ENCODE assay signal across 38 mouse cellular contexts in the genomic region with DNA sequence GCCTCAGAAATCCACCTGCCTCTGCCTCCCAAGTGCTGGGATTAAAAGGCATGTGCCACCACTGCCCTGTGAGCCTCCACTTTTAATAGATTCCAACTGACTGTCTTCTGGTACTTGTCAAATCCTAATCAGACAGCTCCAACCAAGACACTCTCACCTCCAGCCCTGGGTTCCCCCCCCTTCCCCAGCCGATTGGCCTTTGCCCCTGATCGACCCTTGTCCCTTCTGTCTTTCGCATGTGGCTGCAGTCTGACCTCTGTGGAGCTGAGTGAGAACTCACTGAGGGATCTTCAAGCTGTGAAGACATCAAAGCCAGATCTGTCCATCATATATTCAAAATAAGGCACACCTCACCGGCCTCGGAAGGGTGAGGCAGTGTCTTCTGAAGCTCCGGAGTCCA. TPM values are rescaled to one million over a fixed set of nuclear protein-coding genes. Genes with fewer than 3 reads are reported as not detected.
"Had no signal": no experiment of that assay in that cellular context is flagged by ENCODE, and none has a peak within 500 bp of the region (broad histone marks: within the 10 kb centered on the region; RNA-seq: fewer than 3 reads in every experiment).

No protein-coding gene starts in this region.

- H3K9ac ChIP-seq: embryonic facial prominence, embryonic 12.5 days; embryonic facial prominence, embryonic 13.5 days; embryonic facial prominence, embryonic 15.5 days; forebrain, embryonic 12.5 days; forebrain, embryonic 13.5 days; forebrain, embryonic 15.5 days; forebrain, postnatal 0 days had no signal

- DNase-seq: cerebellum, adult 18-20 months; cerebellum, adult 2 months; cerebellum, adult 8-10 months; cerebellum, adult 9-10 months; cerebellum, adult 9-11 months; cerebellum, postnatal 10 days; cerebellum, postnatal 14 days; cerebellum, postnatal 25 days; cerebellum, postnatal 36 days; embryo, embryonic 11 days; forebrain, postnatal 0 days; gastrocnemius, adult 2 months; gastrocnemius, postnatal 10 days; gastrocnemius, postnatal 14 days; gastrocnemius, postnatal 25 days; gastrocnemius, postnatal 36 days; heart, adult 11 months had no signal

- H3K36me3 ChIP-seq: embryonic facial prominence, embryonic 10.5 days; embryonic facial prominence, embryonic 12.5 days; embryonic facial prominence, embryonic 13.5 days; embryonic facial prominence, embryonic 15.5 days; forebrain, embryonic 10.5 days; forebrain, embryonic 12.5 days; forebrain, embryonic 15.5 days had no signal

- H3K4me3 ChIP-seq: embryonic facial prominence, embryonic 10.5 days; embryonic facial prominence, embryonic 12.5 days; embryonic facial prominence, embryonic 13.5 days; embryonic facial prominence, embryonic 15.5 days; erythroblast, embryonic 14.5 days; forebrain, embryonic 10.5 days; forebrain, embryonic 12.5 days; forebrain, embryonic 13.5 days; forebrain, embryonic 15.5 days; gastrocnemius, adult 2 months had no signal

- H3K9me3 ChIP-seq: embryonic facial prominence, embryonic 10.5 days; embryonic facial prominence, embryonic 12.5 days; embryonic facial prominence, embryonic 13.5 days; embryonic facial prominence, embryonic 15.5 days; forebrain, embryonic 10.5 days; forebrain, embryonic 12.5 days; forebrain, embryonic 13.5 days; forebrain, embryonic 15.5 days had no signal

- H3K4me2 ChIP-seq: embryonic facial prominence, embryonic 12.5 days; embryonic facial prominence, embryonic 13.5 days; embryonic facial prominence, embryonic 15.5 days; forebrain, embryonic 12.5 days; forebrain, embryonic 13.5 days; forebrain, embryonic 15.5 days had no signal

- ATAC-seq: forebrain, embryonic 13.5 days; forebrain, embryonic 14.5 days; forebrain, embryonic 15.5 days; forebrain, embryonic 16.5 days; forebrain, postnatal 0 days had no signal

- H3K27ac ChIP-seq: embryonic facial prominence, embryonic 10.5 days; embryonic facial prominence, embryonic 12.5 days; embryonic facial prominence, embryonic 13.5 days; embryonic facial prominence, embryonic 15.5 days; forebrain, embryonic 10.5 days; forebrain, embryonic 12.5 days; forebrain, embryonic 13.5 days; forebrain, embryonic 15.5 days; gastrocnemius, adult 2 months had no signal

RNA-seq across cellular contexts. Expression of a gene that starts 6.5 kb away (rescaled TPM):
- total RNA-seq: gastrocnemius, adult 18-20 months; gastrocnemius, adult 2 months; gastrocnemius, postnatal 10 days; gastrocnemius, postnatal 14 days; gastrocnemius, postnatal 25 days; gastrocnemius, postnatal 36 days; granulocyte monocyte progenitor cell, adult 5-6 weeks had no signal
- polyA plus RNA-seq: embryonic facial prominence, embryonic 11.5 days; erythroblast, embryonic 14.5 days had no signal

RNA-seq across cellular contexts. Expression of a gene that starts 22.9 kb away (rescaled TPM):
- total RNA-seq: common myeloid progenitor, adult 5-6 weeks; gastrocnemius, adult 18-20 months; gastrocnemius, postnatal 14 days; granulocyte monocyte progenitor cell, adult 5-6 weeks had no signal
- polyA plus RNA-seq: cerebellum, adult 2 months; cortical plate, adult 2 months; erythroblast, embryonic 14.5 days; forebrain, embryonic 11.5 days; forebrain, embryonic 14.5 days; frontal cortex, adult 2 months had no signal

RNA-seq across cellular contexts. Expression of a gene that starts 26.9 kb away (rescaled TPM):
- total RNA-seq: common myeloid progenitor, adult 5-6 weeks; forebrain, postnatal 0 days; granulocyte monocyte progenitor cell, adult 5-6 weeks had no signal
- polyA plus RNA-seq: embryonic facial prominence, embryonic 10.5 days; embryonic facial prominence, embryonic 11.5 days; erythroblast, embryonic 14.5 days; forebrain, embryonic 10.5 days; forebrain, embryonic 11.5 days; forebrain, embryonic 12.5 days; forebrain, embryonic 13.5 days; forebrain, embryonic 14.5 days; forebrain, embryonic 15.5 days; forebrain, embryonic 16.5 days; forebrain, postnatal 0 days had no signal

RNA-seq across cellular contexts. Expression of a gene that starts 28.6 kb away (rescaled TPM):
- total RNA-seq: forebrain, postnatal 0 days; gastrocnemius, adult 18-20 months; gastrocnemius, adult 2 months; gastrocnemius, adult 8-10 months; gastrocnemius, postnatal 10 days; gastrocnemius, postnatal 14 days; gastrocnemius, postnatal 25 days; gastrocnemius, postnatal 36 days; gastrocnemius, postnatal 4 days; granulocyte monocyte progenitor cell, adult 5-6 weeks had no signal
- polyA plus RNA-seq: cerebellum, adult 2 months; cortical plate, adult 2 months; embryonic facial prominence, embryonic 11.5 days; embryonic facial prominence, embryonic 12.5 days; embryonic facial prominence, embryonic 13.5 days; embryonic facial prominence, embryonic 14.5 days; embryonic facial prominence, embryonic 15.5 days; erythroblast, embryonic 14.5 days; forebrain, embryonic 11.5 days; forebrain, embryonic 12.5 days; forebrain, embryonic 13.5 days; forebrain, embryonic 14.5 days; forebrain, embryonic 15.5 days; forebrain, embryonic 16.5 days; forebrain, postnatal 0 days; frontal cortex, adult 2 months had no signal
